Mouse (Mus musculus): ENCODE results near the gene Wdr61.
A peak's percentile ranks its signal among the peaks of the same experiment; 100 is the strongest.
"Not testable (repeated sequence)": the region's sequence is repeated elsewhere in the genome, so short reads cannot be mapped to it uniquely, and the experiment has no call there.

The Wdr61 gene

DNA sequence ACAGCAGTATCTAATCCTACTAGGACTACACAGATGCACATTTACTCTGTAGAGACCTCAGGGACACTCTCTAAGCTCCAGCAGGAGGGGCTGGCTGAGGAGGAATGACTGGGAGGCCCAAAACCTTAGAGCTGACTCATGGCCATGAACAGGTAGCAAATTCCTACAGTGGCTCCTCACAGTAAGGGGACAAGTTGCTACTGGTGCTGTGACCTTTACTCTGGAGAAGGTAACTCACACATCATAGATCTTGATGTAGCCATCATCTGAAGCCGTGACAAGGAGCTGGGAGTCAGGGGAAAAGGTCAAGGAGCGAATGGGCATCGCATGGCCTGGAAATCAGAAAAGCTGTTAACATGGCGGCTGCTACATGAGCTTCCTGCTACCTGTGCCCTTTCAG lies 11.7 kb downstream of the Wdr61 start:
- no peak for DNase-seq

- peak; percentile 77 for DNase-seq
These were observed 12.2 kb downstream of the Wdr61 start for GRCm38 (mm10) chr9:54722156-54722555.

DNA sequence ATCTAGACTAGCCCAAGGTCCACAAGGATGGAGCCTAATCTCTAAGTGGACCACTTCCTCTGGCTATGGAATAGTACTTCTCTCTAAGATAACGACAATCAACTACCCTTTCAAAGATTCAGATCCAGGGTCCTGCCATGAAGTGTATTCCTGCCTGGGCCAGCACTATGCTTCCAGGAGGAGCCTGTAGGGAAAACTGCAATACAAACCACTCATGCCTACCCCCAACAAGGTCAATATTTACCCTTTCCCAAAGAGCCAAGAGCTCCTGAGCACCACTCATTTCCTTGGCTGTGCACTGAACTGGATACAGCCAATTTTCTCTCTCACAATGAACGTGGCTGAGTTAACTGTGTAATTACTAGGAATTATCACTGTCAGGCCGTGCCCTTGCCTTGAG lies 16.8 kb downstream of the Wdr61 start:
- no peak for DNase-seq

DNA sequence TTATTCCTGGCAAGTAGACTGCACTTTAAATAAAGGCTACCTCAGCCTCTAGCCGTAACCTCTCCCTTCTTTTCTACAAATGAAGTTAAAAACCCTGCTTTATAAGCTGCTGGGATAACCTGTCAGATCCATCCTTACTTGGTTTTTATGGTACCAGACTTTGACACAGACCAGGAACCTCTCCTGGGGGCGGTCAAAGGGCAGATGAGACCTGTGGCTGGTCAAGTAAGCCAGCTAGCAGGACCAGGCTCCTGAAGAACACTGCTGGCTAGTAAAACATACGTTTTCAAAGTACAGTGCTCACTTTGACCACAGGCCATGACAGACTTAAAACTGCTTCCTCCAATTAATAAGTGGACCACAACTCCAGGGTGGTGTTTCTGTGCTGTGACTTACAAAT lies 18.5 kb downstream of the Wdr61 start:
- no peak for DNase-seq

GRCm38 (mm10) chr9:54708085-54708484 lies 26.2 kb downstream of the Wdr61 start:
- no peak for DNase-seq

DNA sequence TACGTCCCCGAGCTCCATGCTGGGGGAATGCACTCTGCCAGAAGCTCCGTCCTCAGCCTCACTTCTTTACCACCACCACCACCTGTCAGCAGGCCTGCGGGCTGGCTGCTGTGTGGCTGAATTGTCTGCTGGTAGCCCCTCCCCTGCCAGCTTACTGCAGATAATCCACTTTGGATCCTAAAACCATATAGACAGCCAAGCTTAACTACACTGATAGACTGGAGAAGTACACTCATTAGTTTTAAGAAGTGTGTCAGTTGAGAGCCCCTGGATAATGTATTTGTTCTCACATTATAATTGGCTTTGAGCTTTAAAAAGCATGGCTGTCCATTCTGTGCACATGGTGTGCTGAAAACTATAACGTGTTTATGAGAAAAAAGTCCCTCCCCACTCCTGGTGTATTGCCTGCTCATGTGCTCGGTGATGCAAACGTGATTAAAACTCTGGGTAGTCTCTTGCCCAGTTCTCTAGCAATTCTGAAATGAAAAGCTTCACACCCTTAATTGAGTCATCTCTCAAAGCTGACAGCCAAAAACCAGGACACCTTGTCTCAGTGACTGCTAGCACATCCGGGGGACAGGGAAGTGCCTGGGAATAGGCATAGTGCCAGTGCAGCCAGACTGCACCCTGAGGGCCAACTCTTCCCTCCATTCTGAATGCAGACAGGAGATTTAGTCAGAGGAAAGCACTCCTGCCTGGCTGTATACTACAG lies 26.9 kb downstream of the Wdr61 start:
- no peak for DNase-seq

- no peak for DNase-seq
These were observed 28.8 kb downstream of the Wdr61 start for GRCm38 (mm10) chr9:54705561-54705960.

- no peak for DNase-seq
These were observed 30.0 kb downstream of the Wdr61 start for GRCm38 (mm10) chr9:54704361-54704760.

DNA sequence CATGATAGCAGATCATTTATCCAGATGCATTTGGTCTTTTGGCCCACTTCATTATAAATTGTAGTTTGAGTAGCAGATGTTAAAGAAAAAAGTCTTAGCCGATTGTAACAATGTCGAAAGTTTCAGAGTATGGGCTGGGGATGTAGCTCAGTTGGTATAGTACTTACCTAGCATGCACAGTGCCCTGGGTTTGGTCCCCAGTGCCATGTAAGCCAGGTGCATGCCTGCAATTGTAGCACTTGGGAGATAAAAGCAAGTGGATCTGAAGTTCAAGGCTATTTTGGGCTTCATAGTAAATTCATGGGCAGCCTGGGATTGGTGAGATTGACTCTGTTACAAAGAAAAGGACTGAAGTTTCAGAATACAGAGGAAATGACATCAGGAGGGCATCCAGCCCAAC lies 31.7 kb downstream of the Wdr61 start:
- no peak for DNase-seq

DNA sequence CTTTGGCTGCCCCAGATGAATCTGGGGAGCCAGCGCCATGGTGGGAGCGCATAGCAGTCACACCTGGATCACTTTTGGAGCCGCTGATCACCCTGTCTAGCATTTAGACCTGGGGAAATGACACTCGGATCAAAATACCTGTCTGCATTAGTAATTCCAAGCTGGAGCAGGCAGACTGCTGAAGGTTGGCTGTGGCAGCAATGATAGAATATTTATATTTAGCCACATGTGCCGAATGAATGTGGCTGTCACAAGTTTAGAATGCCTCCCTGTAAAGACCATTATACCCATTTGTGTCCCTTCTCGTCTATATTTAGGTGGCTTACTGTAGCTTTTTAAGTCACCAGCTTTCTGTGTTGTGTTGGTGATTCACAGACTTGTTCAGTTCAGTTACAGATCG lies 33.6 kb downstream of the Wdr61 start:
- DNase-seq = no peak

GRCm38 (mm10) chr9:54700174-54700475 lies 34.2 kb downstream of the Wdr61 start:
- no peak for DNase-seq

DNA sequence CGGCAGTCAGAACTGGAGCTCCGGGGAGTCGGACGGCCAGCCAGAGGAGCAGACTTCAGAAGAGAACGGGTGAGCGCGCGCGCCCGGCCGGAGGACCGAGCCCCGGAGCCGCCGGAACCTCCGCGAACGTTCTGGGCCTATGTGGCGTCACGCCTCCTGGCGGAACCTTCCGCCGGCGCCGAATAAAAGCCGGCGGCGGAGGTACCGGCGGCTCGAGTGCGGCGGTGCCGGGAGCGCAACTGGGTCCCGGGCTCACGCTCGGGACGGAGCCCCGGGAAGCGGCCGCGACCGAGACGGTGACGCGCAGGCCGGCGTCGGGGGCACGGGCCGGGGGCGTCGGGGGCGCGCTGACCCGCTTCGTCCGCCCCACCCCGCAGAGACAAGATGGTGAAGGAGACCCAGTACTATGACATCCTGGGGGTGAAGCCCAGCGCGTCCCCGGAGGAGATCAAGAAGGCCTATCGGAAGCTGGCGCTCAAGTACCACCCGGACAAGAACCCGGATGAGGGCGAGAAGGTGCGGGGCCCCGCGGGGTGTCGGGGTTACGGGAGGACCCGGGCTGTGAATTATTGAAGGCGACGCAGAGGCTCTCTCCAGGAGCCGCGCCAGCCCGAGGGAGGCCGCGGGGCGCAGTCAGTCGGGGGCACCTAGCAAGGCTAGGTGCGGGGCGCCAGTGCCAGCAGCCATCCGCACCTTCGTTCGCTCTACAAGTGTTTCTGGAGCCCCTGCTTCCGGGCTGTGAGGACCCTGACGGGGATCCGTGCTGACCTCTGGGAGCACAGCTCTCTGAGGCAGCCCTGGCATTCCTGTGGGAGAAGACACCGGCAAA lies 34.8 kb downstream of the Wdr61 start:
- DNase-seq = peak; percentile 73

GRCm38 (mm10) chr9:54699087-54699344 lies 35.3 kb downstream of the Wdr61 start:
- no peak for DNase-seq

DNA sequence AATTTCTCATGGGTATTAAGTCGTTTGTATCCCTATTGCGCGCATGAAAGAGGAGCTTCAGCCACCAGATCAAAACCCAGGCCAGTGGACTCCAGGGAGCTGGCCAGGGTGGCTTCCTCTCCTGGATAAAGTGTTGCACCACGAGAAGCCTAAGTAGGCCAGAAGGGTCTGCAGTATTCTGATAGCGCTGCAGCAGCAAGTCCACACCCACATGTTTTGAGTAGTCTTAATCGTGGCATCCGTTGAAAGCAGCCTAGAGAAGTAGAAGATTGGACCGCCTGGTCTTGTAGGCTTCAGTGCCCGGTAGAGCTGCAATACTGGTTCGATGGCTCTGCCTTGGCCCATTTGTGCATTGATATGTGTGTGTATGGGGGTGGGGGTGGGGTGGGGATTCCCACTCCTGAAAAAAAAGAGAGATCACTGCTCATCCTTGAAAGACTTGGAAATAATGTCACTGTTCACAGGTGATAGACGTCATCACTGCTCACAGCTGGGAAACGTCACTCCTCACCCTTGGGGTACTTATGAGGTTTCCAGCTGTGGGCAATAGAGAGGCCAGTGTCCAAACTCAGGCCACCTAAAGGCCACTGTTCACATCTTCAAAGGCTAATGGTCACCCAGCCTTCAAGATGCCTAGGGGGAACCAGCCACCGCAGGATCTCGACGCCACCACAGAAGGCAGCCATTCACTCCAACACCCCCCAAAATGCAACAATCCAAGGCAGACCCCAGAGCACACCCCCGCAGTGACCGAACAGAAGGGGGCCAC lies 35.8 kb downstream of the Wdr61 start, which contains the start of gene Dnaja4:
TSS of gene Dnaja4 (plus strand) at position 556 of the 769 bp plus-strand sequence.
- DNase-seq = no peak

DNA sequence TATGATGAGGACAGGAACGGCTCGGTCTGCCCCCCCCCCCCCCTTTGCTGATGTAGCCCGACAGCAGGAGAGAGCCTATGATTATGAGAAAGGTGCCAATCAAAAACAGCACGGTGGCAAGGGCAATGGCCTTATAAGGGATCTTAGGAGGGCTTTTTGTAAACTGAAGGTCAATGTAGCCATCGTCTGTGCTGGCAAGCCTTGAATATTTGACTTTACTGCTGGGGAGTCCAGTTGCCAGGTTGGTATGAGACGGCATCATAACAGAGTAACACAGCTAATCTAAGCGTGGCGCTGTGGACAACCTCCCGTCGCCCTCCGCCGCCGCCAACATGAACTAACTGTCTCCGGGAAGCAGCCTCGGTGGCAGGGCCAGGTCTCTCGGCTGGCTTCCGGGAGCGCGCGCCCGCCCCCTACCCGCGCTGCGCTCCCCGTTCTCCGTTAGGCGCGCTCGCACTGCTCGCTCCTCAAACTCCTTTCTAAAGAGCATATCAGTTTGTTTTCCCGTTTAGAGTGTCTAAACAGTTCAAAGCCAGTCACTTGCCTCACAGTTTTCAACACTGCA lies 43.0 kb downstream of the Wdr61 start:
- not testable (repeated sequence) for DNase-seq

- not testable (repeated sequence) for DNase-seq
These were observed 43.6 kb downstream of the Wdr61 start for GRCm38 (mm10) chr9:54690697-54691096.

GRCm38 (mm10) chr9:54689446-54689845 lies 44.9 kb downstream of the Wdr61 start:
- DNase-seq = no peak

- DNase-seq = peak; percentile 65
These were observed 46.8 kb downstream of the Wdr61 start for GRCm38 (mm10) chr9:54687246-54688236.

- DNase-seq = no peak
These were observed 50.3 kb downstream of the Wdr61 start for GRCm38 (mm10) chr9:54683814-54684605.

- no peak for DNase-seq
These were observed 51.5 kb downstream of the Wdr61 start for GRCm38 (mm10) chr9:54682846-54683245.

- peak; percentile 57 for DNase-seq
These were observed 57.8 kb downstream of the Wdr61 start for GRCm38 (mm10) chr9:54676531-54676986.

Measured in layer of hippocampus, adult 9-11 months (tissue).